Mouse (Mus musculus) lung, postnatal 14 days (tissue): Measurements from ENCODE around the gene B430306N03Rik.
"Not testable (repeated sequence)": the region's sequence is repeated elsewhere in the genome, so short reads cannot be mapped to it uniquely, and the experiment has no call there.

Experiments
- DNase-seq: peaks from one replicate; pipeline ENCODE4 v3.0.0; 2021

Gene B430306N03Rik

DNA sequence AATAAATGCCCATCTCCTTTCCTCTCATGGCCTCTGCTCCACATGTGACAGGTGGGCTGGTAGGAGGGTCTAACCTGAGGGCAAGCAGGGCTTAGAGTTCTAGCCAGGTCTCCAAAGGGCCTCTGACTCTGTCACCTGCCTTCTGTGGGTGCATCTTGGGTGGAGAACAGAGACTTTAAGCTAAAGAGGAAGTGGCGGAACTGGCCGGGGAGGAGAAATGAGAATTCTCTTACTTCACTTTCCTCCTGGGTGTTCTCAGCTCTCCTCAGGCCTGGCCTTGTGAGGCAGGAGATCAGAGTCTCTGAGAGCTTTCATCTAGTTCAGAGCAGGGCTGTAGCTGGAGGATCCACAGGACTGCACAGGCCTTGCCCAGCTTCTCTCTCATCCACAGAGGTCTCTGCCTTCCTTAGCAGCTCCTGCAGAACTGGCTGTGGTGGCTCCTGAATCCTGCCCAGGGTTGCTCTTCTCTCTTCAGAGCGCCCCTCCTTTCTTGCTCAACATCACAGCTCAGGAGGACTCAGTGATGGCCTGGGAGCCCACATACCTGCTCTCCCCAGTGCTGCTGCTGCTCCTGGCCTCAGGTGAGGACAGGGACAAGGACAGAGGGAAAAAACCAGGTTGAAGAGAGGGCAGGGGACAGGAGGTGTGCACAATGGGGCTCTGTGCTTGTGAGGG, at the start of gene B430306N03Rik:
Gene B430306N03Rik, plus strand, starts transcription at position 237 of the 675 bp plus-strand sequence.
- DNase-seq, result not testable (repeated sequence)

DNA sequence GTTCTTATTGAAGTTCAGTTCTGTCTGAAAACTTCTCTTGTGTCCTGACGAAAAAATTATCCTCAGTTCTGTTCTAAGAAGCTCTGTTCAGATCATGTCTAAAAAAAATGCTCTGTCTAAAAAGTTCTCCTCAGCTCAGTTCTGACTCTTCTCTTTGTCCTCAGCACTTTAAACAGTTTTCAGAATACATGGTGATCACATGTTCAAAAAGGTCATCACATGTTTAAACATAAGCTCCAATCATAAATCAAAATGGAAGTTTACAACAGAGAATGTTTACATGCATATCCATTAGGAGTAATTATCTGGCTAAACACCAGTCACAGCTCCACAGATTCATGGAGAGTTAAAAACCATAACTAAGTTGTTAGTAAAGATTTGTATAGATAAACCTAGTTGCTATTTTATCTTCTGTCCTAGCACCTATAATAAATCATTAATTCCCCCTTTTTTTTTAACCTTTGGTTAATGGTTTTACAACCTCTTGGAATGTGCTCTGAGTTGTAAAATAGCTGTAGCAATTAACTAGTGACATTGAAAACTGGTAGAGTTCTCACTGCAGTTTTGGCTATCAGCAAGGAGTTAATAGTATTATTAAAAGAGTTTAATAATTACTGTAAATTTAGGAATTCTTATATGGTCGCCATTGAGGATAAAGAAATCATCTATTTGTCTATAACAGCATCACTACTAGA, 49.2 kb upstream of the B430306N03Rik start:
- DNase-seq, result no peak

- DNase-seq, result no peak
Measured at GRCm38 (mm10) chr17:48267591-48267990, 48.4 kb upstream of the B430306N03Rik start.

- DNase-seq, result no peak
Measured at GRCm38 (mm10) chr17:48268276-48268675, 47.7 kb upstream of the B430306N03Rik start.

- no peak for DNase-seq
Measured at GRCm38 (mm10) chr17:48269833-48270232, 46.1 kb upstream of the B430306N03Rik start.

DNA sequence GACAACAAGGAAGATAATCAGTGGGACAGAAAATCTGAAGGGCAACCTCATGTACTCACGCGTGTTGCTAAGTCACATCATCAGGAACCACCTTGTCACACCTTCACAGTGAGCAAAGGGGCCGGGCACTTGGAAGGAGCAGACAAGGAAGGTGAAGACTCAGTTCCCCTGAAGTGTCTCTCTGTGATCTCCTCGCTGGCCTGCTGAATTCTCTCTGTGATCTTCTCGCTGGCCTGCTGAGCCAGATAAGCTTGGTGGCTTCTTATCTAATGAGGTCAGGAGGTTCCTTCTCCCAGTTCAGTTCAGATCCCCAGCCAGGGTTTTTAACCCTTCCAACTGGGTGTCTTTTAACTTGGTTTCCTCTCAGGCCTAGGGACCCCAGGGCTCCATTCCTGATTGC, 43.8 kb upstream of the B430306N03Rik start:
- DNase-seq, result no peak

- no peak for DNase-seq
Measured at GRCm38 (mm10) chr17:48272598-48272997, 43.3 kb upstream of the B430306N03Rik start.

DNA sequence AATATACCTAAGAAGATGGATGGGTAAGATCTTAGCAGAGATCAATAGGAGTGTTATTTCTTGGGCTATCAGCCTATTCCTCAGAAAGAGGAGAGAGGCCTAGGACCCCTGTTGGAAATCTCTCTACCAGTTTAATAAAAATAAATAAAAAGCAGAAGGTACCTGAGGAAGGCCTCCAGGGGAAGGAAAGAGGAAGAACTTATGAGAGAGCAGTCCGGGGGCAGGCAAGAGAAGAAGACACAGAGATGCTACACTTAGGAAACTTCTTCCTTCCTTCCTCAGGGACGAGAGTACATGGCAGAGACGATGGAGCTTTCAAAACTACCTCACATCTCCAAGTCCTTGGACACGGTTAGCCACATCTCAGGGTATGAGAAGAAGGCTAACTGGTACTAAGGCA, 41.8 kb upstream of the B430306N03Rik start:
- no peak for DNase-seq

DNA sequence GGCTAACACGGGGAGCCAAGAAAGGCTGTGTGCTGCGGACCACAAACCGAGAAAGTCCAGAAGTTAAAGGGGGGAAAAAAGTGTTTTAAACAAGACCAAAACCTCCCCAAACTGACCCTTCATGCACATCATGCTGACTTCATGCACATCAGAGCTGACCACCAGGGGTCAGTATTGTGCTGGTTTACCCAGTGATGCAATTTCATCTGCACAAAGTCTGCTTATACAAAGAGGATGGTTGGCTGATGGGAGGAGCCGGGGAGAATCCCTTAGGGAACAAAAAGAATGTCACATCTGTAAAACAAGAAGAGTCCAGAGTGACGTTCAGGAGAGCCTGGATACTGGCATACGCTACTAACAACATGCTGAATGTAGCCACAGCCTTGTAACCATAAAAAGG, 41.1 kb upstream of the B430306N03Rik start:
- peak; percentile 85 for DNase-seq

DNA sequence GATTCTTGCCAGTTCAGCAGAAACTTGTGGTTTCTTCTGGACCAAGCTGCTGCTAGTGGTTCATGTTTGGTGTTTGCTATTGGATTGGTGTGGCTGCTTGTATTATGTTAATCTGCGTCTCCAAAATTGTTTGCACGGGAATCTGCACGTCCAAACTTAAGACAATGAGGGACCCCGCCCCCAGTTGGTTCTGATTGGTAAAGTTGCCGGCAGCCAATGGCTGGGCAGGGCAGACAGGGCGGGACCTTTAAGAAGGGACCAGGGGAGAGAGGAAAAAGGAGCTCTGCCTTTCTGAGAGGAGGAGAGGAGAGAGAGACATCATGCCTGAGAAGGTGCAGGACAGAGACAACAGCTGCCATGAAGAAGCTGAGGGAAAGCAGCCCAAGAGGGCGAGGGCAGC, 40.2 kb upstream of the B430306N03Rik start:
- DNase-seq, result no peak

- DNase-seq, result no peak
Measured at GRCm38 (mm10) chr17:48278381-48278780, 37.6 kb upstream of the B430306N03Rik start.

GRCm38 (mm10) chr17:48279002-48279401, 36.9 kb upstream of the B430306N03Rik start:
- DNase-seq, result no peak

- no peak for DNase-seq
Measured at GRCm38 (mm10) chr17:48280943-48281738, 34.8 kb upstream of the B430306N03Rik start.

DNA sequence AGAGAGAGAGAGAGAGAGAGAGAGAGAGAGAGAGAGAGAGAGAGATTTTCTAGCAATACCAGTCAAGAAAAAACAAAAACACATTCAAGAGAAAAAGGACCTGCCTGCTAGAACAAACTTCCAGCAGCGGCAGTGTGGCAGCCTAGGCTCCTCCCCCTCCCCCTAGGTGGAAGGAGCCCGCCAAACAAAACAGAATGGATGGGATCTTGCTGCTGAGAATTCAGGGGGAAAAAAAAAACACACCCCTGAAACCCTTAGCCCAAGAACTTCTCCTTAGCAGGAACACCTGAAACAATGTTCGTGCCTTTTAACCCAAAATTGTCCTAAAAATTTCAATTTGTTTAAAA, 34.2 kb upstream of the B430306N03Rik start:
- no peak for DNase-seq

- no peak for DNase-seq
Measured at GRCm38 (mm10) chr17:48286765-48287164, 29.2 kb upstream of the B430306N03Rik start.

DNA sequence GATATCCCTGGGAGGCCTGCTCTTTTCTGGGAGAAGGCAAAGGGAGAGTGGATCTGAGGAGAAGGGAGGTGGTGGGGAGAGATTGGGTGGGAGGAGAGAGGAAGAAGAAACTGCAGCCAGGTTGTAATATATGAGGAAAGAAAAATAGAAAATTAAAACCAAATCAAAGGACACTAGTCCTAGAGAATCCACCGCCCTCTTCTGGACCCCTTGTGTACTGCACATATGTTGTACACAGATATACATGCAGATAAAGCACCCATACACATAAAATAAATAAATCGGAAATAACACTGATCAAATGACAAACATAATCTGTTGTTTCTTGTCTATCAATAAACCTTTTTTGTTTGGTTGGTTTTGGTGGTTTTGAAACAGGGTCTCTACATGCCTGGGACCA, 28.7 kb upstream of the B430306N03Rik start:
- no peak for DNase-seq

- DNase-seq, result no peak
Measured at GRCm38 (mm10) chr17:48293500-48294194, 22.3 kb upstream of the B430306N03Rik start.

DNA sequence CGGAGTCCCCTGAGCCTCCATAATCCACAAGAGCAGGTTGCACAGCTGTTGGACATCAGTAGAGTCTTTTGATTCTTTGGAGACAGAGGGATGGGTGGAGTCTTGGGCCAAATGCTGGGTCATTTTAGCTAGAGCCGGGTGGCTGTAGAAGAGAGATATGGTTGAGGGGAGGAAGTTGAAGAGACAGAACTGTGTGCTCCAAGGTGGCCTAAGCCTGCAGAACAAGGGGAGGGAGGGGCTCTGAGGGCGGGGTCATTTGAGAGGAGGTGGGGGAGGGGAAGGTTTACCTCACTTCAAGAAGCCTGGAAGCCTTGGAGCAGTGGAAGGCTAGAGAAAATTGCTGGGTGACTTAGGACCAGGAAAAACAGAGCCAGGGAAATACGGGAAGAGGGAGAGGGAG, 16.7 kb upstream of the B430306N03Rik start, which contains the start of gene Treml2:
Gene Treml2, plus strand, starts transcription at position 296 of the 400 bp plus-strand sequence.
- DNase-seq, result no peak

- DNase-seq, result no peak
Measured at GRCm38 (mm10) chr17:48299756-48300155, 16.2 kb upstream of the B430306N03Rik start.

- DNase-seq, result peak; percentile 8
Measured at GRCm38 (mm10) chr17:48300199-48300598, 15.7 kb upstream of the B430306N03Rik start.

DNA sequence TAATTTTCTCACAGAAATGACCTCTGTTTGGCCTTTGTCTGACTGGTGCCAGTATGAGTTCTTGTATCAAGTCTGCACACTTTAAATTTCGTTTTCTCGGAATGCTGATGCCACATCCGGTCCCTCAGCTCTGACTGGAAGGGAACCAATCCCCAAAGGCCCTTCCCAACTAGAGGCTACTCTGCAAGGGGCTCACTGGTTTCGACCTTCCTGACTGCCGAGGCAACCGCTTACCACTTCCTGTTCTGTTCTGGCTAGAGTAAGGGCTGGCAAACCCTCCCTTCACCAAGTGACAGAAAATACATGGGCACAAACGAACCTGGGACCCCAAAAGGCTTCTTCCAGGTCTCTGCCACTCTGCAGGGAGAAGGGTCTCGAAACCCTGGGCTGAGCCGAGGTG, 15.1 kb upstream of the B430306N03Rik start:
- no peak for DNase-seq

GRCm38 (mm10) chr17:48301792-48302191, 14.1 kb upstream of the B430306N03Rik start:
- DNase-seq, result no peak

GRCm38 (mm10) chr17:48312124-48312523, 3.8 kb upstream of the B430306N03Rik start:
- no peak for DNase-seq
